Mouse (Mus musculus) kidney, adult 2 months (tissue): ENCODE measurements at regions not wholly inside any gene's neighbourhood (a gene's known extent, or its start where the extent isn't known, plus 50 kb on each side); places are given as distances from the start of the nearest gene placed in this dataset.

Source experiments
- DNase-seq: peaks from one replicate; pipeline ENCODE4 v3.0.0; 2021
- H3K27ac ChIP-seq: fragments of 200-500 bp; 2 replicates; pipeline ENCODE4 v1.5.1; 2012; ENCODE audit warnings: low read depth, low read length, control low read depth, inconsistent platforms; ENCODE audit not compliant: insufficient read depth
- H3K27me3 ChIP-seq: fragments of 200-500 bp; replicated peaks from 2 replicates; pipeline ENCODE4 v1.6.1; 2012; ENCODE audit warnings: mild to moderate bottlenecking, moderate library complexity, low read length, inconsistent platforms; ENCODE audit not compliant: control insufficient read depth, insufficient read depth
- H3K36me3 ChIP-seq: fragments of 200-500 bp; 2 replicates; pipeline ENCODE4 v1.6.1; 2012; ENCODE audit warnings: mild to moderate bottlenecking, moderate library complexity, low read length, inconsistent platforms; ENCODE audit not compliant: control insufficient read depth, insufficient read depth
- H3K4me1 ChIP-seq: fragments of 200-500 bp; 2 replicates; pipeline ENCODE4 v1.6.1; 2011; ENCODE audit warnings: low read length; ENCODE audit not compliant: control insufficient read depth, insufficient read depth
- H3K4me3 ChIP-seq: fragments of 200-500 bp; 2 replicates; pipeline ENCODE4 v1.5.1; 2011; ENCODE audit warnings: mild to moderate bottlenecking, low read depth, low read length, control low read depth; ENCODE audit not compliant: insufficient read depth
- CTCF ChIP-seq: fragments of 200-500 bp; conservative IDR thresholded peaks from 2 replicates; pipeline ENCODE4 v1.5.1; 2011; ENCODE audit warnings: low read depth, mild to moderate bottlenecking, control low read depth, low read length, moderate library complexity, mixed read lengths; ENCODE audit not compliant: insufficient read depth, insufficient read length
- POLR2A ChIP-seq: fragments of 200-500 bp; IDR thresholded peaks from one replicate; pipeline ENCODE4 v1.6.1; 2011; ENCODE audit warnings: low read depth, low read length, control low read depth
- WGBS: fragments of 180-500 bp; shearing (Covaris S2); methylation state at CpG from one replicate; pipeline ENCODE4 v1.1.7; 2018; 5-methylcytosine and 5-hydroxymethylcytosine counted together

DNA sequence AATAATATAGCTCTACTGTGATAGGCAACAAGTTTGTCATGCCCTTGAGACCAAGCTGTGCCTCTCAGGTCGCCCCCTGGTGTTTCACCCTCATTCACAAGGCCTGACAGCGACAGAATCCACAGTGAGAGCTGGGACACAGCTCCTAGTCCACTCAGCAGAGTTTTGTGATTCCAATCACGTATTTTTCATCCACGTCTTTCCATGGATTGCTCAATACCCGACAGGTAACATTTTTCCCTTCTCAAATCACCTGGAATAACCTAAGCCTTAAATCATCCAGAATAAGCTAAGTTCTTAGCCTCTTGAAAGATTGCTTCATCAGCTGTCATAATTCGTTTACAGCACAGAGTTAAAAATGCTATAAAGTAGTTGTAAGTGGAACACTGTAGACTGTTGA is 211.3 kb downstream of the Ccdc91 start:
- Histone ChIP-seq H3K36me3 (no peaks in the 10 kb centered on the region), H3K4me3 (no peak overlapping the region), H3K27ac (no peak overlapping the region), H3K27me3 (no peaks in the 10 kb centered on the region), H3K4me1 (no peaks in the 10 kb centered on the region)
- DNase-seq: no peak
- TF ChIP-seq CTCF (no peak), POLR2A (no peak)
- WGBS: 74% methylated on average over 6 of the region's 6 CpGs

DNA sequence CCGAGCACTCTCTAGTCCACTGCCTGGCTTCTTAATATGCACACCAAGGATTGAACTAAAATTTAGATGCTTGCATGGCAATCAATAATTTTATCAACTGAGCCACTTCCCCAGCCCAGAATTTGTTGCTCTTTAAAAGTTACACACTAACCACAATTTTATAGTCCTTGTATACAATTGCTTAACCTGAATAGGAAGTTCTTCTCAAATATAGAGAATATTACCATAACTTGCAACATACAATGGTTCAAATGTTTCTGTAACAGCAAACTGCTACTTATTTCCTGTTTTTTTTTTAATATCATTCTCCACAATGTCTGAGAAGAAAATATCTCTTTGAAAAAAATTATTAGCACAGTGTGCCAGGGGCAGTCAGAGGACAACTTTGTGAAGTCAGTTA is 222.6 kb downstream of the Ccdc91 start:
- Histone ChIP-seq H3K36me3 (no peaks in the 10 kb centered on the region), H3K4me1 (no peaks in the 10 kb centered on the region), H3K27me3 (no peaks in the 10 kb centered on the region), H3K27ac (no peak overlapping the region), H3K4me3 (no peak overlapping the region)
- TF ChIP-seq POLR2A (no peak), CTCF (no peak)
- no peak for DNase-seq
- WGBS: 87% methylated on average over 1 of the region's 1 CpGs

DNA sequence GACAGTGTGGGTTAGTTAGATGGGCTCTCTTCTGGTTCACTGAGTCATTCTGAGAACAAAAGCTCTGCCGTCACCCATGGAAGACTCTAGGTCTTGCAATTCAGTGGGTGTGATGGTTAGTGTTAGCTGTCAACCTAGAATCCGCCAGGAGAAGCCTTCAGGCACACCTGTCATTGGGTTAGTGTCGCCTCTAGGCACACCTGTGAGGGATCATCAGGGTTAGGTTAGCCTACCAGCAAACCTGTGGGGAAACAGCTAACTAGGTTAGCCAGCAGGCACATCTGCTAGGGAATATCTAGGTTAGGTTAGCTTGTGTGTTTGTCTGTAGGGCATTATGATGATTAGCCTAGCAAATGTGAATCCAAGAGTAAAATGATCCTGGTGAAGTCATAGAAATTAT is 223.8 kb downstream of the Ccdc91 start:
- no peak for TF ChIP-seq CTCF
- H3K27me3 ChIP-seq: no peaks in the 10 kb centered on the region
- H3K27ac ChIP-seq: no peak overlapping the region
- WGBS: 89% methylated on average over 3 of the region's 3 CpGs
- H3K4me1 ChIP-seq: no peaks in the 10 kb centered on the region
- H3K36me3 ChIP-seq: no peaks in the 10 kb centered on the region
- no peak for DNase-seq
- H3K4me3 ChIP-seq: no peak overlapping the region

DNA sequence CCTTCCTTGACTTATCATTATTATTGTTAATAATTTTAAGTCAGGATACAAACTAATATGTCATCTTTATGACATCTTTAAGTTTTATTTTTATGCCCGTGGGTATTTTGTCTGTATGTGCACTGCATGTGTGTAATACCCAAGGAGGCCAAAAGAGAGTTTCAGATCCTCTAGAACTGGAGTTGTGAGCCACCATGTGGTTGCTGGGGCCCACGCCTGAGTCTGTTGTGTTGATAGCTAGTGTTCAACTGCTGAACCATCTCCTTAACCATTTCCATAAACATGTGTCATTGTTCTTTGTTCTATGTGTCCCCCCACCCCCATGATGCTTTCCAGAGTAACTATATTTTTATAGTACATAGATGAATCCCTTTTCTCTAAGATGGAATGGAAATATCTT is 225.0 kb downstream of the Ccdc91 start:
- Histone ChIP-seq H3K4me1 (no peaks in the 10 kb centered on the region), H3K36me3 (no peaks in the 10 kb centered on the region), H3K4me3 (no peak overlapping the region), H3K27me3 (no peaks in the 10 kb centered on the region), H3K27ac (no peak overlapping the region)
- WGBS: 70% methylated on average over 2 of the region's 2 CpGs
- no peak for DNase-seq
- no peak for TF ChIP-seq POLR2A
- no peak for TF ChIP-seq CTCF

DNA sequence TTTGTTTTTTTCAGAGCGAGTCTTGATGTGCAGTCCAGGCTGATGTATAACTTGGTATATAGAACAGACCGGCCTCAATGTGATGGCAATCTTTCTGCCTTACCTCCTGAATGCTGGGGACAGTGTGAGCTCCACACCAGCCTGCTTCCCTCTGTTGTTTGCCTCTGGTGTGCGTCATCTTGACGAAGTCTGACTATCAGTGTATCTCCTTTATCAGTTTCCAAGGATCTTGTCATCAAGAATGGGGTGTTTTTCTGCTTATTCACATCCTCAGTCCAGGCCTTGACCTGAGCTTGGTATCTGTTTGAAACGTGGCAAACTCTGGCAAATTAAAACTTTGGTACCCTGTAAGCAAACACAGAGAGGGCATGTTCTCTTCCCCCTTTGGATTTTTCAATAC is 226.3 kb downstream of the Ccdc91 start:
- DNase-seq: no peak
- TF ChIP-seq POLR2A (no peak), CTCF (no peak)
- H3K4me1 ChIP-seq: no peaks in the 10 kb centered on the region

DNA sequence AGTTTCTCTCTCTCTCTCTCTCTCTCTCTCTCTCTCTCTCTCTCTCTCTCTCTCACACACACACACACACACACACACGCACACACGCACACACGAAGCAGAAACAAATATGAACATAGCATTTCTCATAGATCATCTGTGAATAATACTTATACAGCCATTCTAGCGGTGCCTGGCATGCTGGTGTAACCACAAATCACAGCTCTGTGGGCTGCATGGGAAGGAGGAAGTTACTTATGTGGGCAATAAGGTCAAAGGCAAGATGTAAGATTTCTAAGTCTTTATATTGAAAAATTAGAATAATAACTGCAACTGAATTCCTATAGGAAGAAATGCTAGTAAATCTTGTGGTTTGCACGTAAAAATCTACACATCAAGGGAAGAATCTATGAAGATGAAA is 228.7 kb downstream of the Ccdc91 start:
- WGBS: 92% methylated on average over 5 of the region's 5 CpGs
- Histone ChIP-seq H3K4me3 (no peak overlapping the region), H3K27ac (no peak overlapping the region), H3K4me1 (no peaks in the 10 kb centered on the region), H3K27me3 (no peaks in the 10 kb centered on the region), H3K36me3 (no peaks in the 10 kb centered on the region)
- no peak for TF ChIP-seq POLR2A
- no peak for TF ChIP-seq CTCF
- no peak for DNase-seq

More for the DNA sequence above, 226.3 kb downstream of the Ccdc91 start:
- H3K27me3 ChIP-seq: no peaks in the 10 kb centered on the region
- WGBS: 88% methylated on average over 5 of the region's 5 CpGs
- no peaks in the 10 kb centered on the region for H3K36me3 ChIP-seq
- H3K27ac ChIP-seq: no peak overlapping the region
- no peak overlapping the region for H3K4me3 ChIP-seq

DNA sequence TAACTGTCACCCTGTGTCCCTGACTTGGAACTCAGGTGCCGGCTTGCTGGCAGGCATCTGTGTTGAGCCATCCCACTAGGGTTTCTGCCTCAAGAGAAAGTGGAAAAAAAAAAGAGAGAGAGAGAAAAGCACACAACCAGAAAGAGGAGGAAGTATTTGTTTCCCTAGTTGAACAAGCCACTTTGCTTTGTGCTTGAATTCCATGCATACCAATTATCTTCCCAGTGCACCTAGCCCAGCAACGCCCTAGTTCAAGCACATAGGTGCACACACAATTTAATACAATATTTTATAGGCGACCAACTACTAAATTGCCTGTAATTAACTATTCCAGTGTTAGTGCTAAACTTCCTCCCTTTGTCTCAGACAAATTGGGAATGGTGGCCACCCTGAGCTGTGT is 230.3 kb downstream of the Ccdc91 start:
- 47% methylated on average over 3 of the region's 3 CpGs for WGBS
- no peaks in the 10 kb centered on the region for H3K27me3 ChIP-seq
- no peak overlapping the region for H3K4me3 ChIP-seq
- H3K36me3 ChIP-seq: no peaks in the 10 kb centered on the region
- TF ChIP-seq POLR2A: no peak
- no peak for TF ChIP-seq CTCF
- no peak for DNase-seq
- no peaks in the 10 kb centered on the region for H3K4me1 ChIP-seq
- H3K27ac ChIP-seq: no peak overlapping the region

DNA sequence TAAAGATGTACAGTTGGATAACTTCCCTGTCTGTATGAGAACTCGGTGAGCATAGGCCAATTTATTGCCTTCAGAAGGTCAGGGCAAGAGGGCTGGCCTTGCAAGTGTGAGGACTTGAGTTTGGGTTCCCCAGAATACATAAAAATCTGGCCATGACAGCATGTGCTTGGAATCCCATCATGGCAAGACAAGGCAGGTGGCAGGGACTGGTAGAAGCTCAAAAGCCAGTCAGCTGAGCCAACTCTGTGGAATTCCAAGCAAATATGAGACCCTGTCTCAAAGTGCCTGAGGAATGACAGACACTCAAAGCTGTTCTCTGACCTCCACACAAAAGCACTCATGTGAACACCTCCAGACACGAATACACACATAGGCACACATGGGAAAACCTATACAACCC is 231.1 kb downstream of the Ccdc91 start:
- H3K36me3 ChIP-seq: no peaks in the 10 kb centered on the region
- no peak overlapping the region for H3K4me3 ChIP-seq
- TF ChIP-seq POLR2A (no peak), CTCF (no peak)
- H3K27me3 ChIP-seq: no peaks in the 10 kb centered on the region
- 69% methylated on average over 2 of the region's 2 CpGs for WGBS
- DNase-seq: no peak
- no peaks in the 10 kb centered on the region for H3K4me1 ChIP-seq
- H3K27ac ChIP-seq: no peak overlapping the region
